Mouse (Mus musculus): Measurements from ENCODE around the gene Dstyk. TPM values are rescaled to one million over a fixed set of nuclear protein-coding genes. Genes with fewer than 3 reads are reported as not detected.

Gene Dstyk
- total and polyA plus RNA-seq, 3 experiments, result 0.12 to 0.59 (median 0.21) TPM

GRCm38 (mm10) chr1:132474496-132474895 is 57.1 kb downstream of the Dstyk start:
- no peak overlapping the region for H3K4me3 ChIP-seq (replicated peaks in 1 of 3; ENCODE audit: low read depth in 2 of 3, low read length in 2 of 3, poor library complexity in 1 of 3)
- H3K4me2 ChIP-seq (ENCODE audit: insufficient read depth, low read depth, poor library complexity, severe bottlenecking), result no peak overlapping the region
- peaks cover 2 to 28% of the 10 kb centered on the region in 2 experiments; a peak in 2 of 4 replicates for H3K4me1 ChIP-seq (ENCODE audit: control insufficient read depth in 1 of 2, insufficient read depth in 2 of 2)
- peaks cover 26% of the 10 kb centered on the region for H3K79me2 ChIP-seq (replicated peaks; ENCODE audit: control insufficient read depth, extremely low read depth, insufficient read depth, poor library complexity, severe bottlenecking)
- no peak overlapping the region for H3K9ac ChIP-seq (ENCODE audit: insufficient read depth, low read depth)
- DNase-seq (ENCODE audit: extremely low read depth), result no peak
- in situ Hi-C loops (cut with MboI; ENCODE audit: low pct_ligation_motif_present, low pct_unique_long_range_greater_than_20kb, low sequenced_read_pairs) (no loop called here), dilution Hi-C loops (cut with MboI; ENCODE audit: extremely low pct_ligation_motif_present, extremely low pct_unique_long_range_greater_than_20kb, low sequenced_read_pairs) (no loop called here)
- H3K27me3 ChIP-seq (replicated peaks), result no peaks in the 10 kb centered on the region
- H3K27ac ChIP-seq (ENCODE audit: insufficient read depth, low read depth), result no peak overlapping the region
- H3K36me3 ChIP-seq (replicated peaks in 1 of 2; ENCODE audit: control insufficient read depth in 1 of 2, insufficient read depth in 1 of 2, low read length in 1 of 2), result peaks cover 0 to 10% of the 10 kb centered on the region in 2 experiments
- TF ChIP-seq USF1 (IDR thresholded peaks at IDR 0.05; ENCODE audit: low read depth, low read length) (no peak), MEF2A (IDR thresholded peaks at IDR 0.05; ENCODE audit: borderline replicate concordance, low read depth, low read length) (no peak), POLR2A (IDR thresholded peaks at IDR 0.05; ENCODE audit: low read depth, low read length) (no peak), TBP (conservative IDR thresholded peaks at IDR 0.05; ENCODE audit: low read depth, low read length) (no peak)
- no peaks in the 10 kb centered on the region for H3K9me3 ChIP-seq (replicated peaks; ENCODE audit: low read length)

GRCm38 (mm10) chr1:132476575-132476927 is 59.2 kb downstream of the Dstyk start:
- H3K27ac ChIP-seq (ENCODE audit: insufficient read depth, low read depth), result no peak overlapping the region
- no peak for DNase-seq (ENCODE audit: extremely low read depth)
- no peaks in the 10 kb centered on the region for H3K9me3 ChIP-seq (replicated peaks; ENCODE audit: low read length)
- peak overlapping the region; percentile 90 for H3K9ac ChIP-seq (ENCODE audit: insufficient read depth, low read depth)
- H3K4me2 ChIP-seq (ENCODE audit: insufficient read depth, low read depth, poor library complexity, severe bottlenecking), result peak overlapping the region; percentile 90
- in situ Hi-C loops (cut with MboI; ENCODE audit: low pct_ligation_motif_present, low pct_unique_long_range_greater_than_20kb, low sequenced_read_pairs) (no loop called here), dilution Hi-C loops (cut with MboI; ENCODE audit: extremely low pct_ligation_motif_present, extremely low pct_unique_long_range_greater_than_20kb, low sequenced_read_pairs) (no loop called here)
- H3K27me3 ChIP-seq (replicated peaks), result no peaks in the 10 kb centered on the region
- H3K79me2 ChIP-seq (replicated peaks; ENCODE audit: control insufficient read depth, extremely low read depth, insufficient read depth, poor library complexity, severe bottlenecking), result peaks cover 43% of the 10 kb centered on the region
- H3K4me1 ChIP-seq (ENCODE audit: control insufficient read depth in 1 of 2, insufficient read depth in 2 of 2), result peaks cover 2 to 40% of the 10 kb centered on the region in 2 experiments; a peak in 2 of 4 replicates
- peak overlapping the region; percentile 67 to 78 (median 69) for H3K4me3 ChIP-seq (replicated peaks in 1 of 3; ENCODE audit: low read depth in 2 of 3, low read length in 2 of 3, poor library complexity in 1 of 3)
- TF ChIP-seq ELF1 (IDR thresholded peaks at IDR 0.05; ENCODE audit: low read depth, low read length) (no peak), CHD1 (IDR thresholded peaks at IDR 0.05; ENCODE audit: low read depth, low read length) (0 out of 2 replicates have a peak, but pooled peaks have one; percentile 61), BHLHE40 (IDR thresholded peaks at IDR 0.05; ENCODE audit: low read depth, low read length) (0 out of 2 replicates have a peak, but pooled peaks have one; percentile 25), TBP (conservative IDR thresholded peaks at IDR 0.05; ENCODE audit: low read depth, low read length) (no peak), CHD2 (IDR thresholded peaks at IDR 0.05; ENCODE audit: low read length) (0 out of 2 replicates have a peak, but pooled peaks have one; percentile 29), EP300 (IDR thresholded peaks at IDR 0.05; ENCODE audit: low read length) (no peak), NRF1 (IDR thresholded peaks at IDR 0.05; ENCODE audit: low read depth, low read length) (no peak), MAFK (IDR thresholded peaks at IDR 0.05; ENCODE audit: insufficient replicate concordance, low read length) (no peak)
- H3K36me3 ChIP-seq (replicated peaks in 1 of 2; ENCODE audit: control insufficient read depth in 1 of 2, insufficient read depth in 1 of 2, low read length in 1 of 2), result peaks cover 0 to 17% of the 10 kb centered on the region in 2 experiments

GRCm38 (mm10) chr1:132476928-132477691 is 59.8 kb downstream of the Dstyk start, which contains the start of gene Rbbp5:
Gene Rbbp5 (plus strand): TSS chr1:132477365.
- Histone ChIP-seq H3K4me1 (ENCODE audit: control insufficient read depth in 1 of 2, insufficient read depth in 2 of 2) (peaks cover 2 to 45% of the 10 kb centered on the region in 2 experiments; a peak in 2 of 4 replicates), H3K9me3 (replicated peaks; ENCODE audit: low read length) (no peaks in the 10 kb centered on the region), H3K4me2 (ENCODE audit: insufficient read depth, low read depth, poor library complexity, severe bottlenecking) (peak within 1 kb of the TSS; percentile 94), H3K4me3 (replicated peaks in 1 of 3; ENCODE audit: low read depth in 2 of 3, low read length in 2 of 3, poor library complexity in 1 of 3) (peak within 1 kb of the TSS; percentile 67 to 88 (median 78)), H3K79me2 (replicated peaks; ENCODE audit: control insufficient read depth, extremely low read depth, insufficient read depth, poor library complexity, severe bottlenecking) (peaks cover 47% of the 10 kb centered on the region), H3K27me3 (replicated peaks) (no peaks in the 10 kb centered on the region), H3K27ac (ENCODE audit: insufficient read depth, low read depth) (peak within 1 kb of the TSS; percentile 21; the same call in 1 of the 2 replicates), H3K9ac (ENCODE audit: insufficient read depth, low read depth) (peak within 1 kb of the TSS; percentile 90), H3K36me3 (replicated peaks in 1 of 2; ENCODE audit: control insufficient read depth in 1 of 2, insufficient read depth in 1 of 2, low read length in 1 of 2) (peaks cover 0 to 16% of the 10 kb centered on the region in 2 experiments)
- peak; percentile 88 for DNase-seq (ENCODE audit: extremely low read depth)
- dilution Hi-C loops (cut with MboI; ENCODE audit: extremely low pct_ligation_motif_present, extremely low pct_unique_long_range_greater_than_20kb, low sequenced_read_pairs) (no loop called here), in situ Hi-C loops (cut with MboI; ENCODE audit: low pct_ligation_motif_present, low pct_unique_long_range_greater_than_20kb, low sequenced_read_pairs) (no loop called here)
- TF ChIP-seq POLR2AphosphoS2 (IDR thresholded peaks at IDR 0.05; ENCODE audit: low read depth, low read length) (peak; percentile 56; the same call in 1 of the 2 replicates), JUND (conservative IDR thresholded peaks at IDR 0.05; ENCODE audit: low read depth, low read length) (no peak), PAX5 (IDR thresholded peaks at IDR 0.05; ENCODE audit: low read length) (no peak), ELF1 (IDR thresholded peaks at IDR 0.05; ENCODE audit: low read depth, low read length) (peak; percentile 88), TBP (conservative IDR thresholded peaks at IDR 0.05; ENCODE audit: low read depth, low read length) (peak; percentile 95), HCFC1 (IDR thresholded peaks at IDR 0.05; ENCODE audit: low read depth, low read length) (peak; percentile 93), POLR2A (IDR thresholded peaks at IDR 0.05; ENCODE audit: low read depth, low read length) (peak; percentile 83), SIN3A (IDR thresholded peaks at IDR 0.05; ENCODE audit: low read length) (peak; percentile 96), MAZ (IDR thresholded peaks at IDR 0.05; ENCODE audit: low read depth, low read length) (peak; percentile 82; the same call in 1 of the 2 replicates), ZMIZ1 (IDR thresholded peaks at IDR 0.05; ENCODE audit: low read depth, low read length) (0 out of 2 replicates have a peak, but pooled peaks have one; percentile 14), NRF1 (IDR thresholded peaks at IDR 0.05; ENCODE audit: low read depth, low read length) (peak; percentile 74), CTCF (conservative IDR thresholded peaks at IDR 0.05 in 1 of 2, IDR thresholded peaks at IDR 0.05 in 1 of 2; ENCODE audit: low read depth in 2 of 2, low read length in 2 of 2) (peak in 1 of 2 experiments; percentile 27; a peak in 1 of 4 replicates), NELFE (IDR thresholded peaks at IDR 0.05; ENCODE audit: low read depth, low read length) (no peak; the same call in none of the 2 replicates), ETS1 (conservative IDR thresholded peaks at IDR 0.05; ENCODE audit: low read depth, low read length) (no peak), GABPA (IDR thresholded peaks at IDR 0.05; ENCODE audit: insufficient replicate concordance, low read depth, low read length) (no peak; the same call in 1 of the 2 replicates), KAT2A (IDR thresholded peaks at IDR 0.05; ENCODE audit: insufficient replicate concordance, low read length) (peak; percentile 92; the same call in 1 of the 2 replicates)

All from CH12.LX (cell line).